Mouse (Mus musculus) CD4-positive, CD25-positive, alpha-beta regulatory T cell, adult 4 months (primary cell): ENCODE results near the gene Rps6ka5. TPM values are rescaled to one million over a fixed set of nuclear protein-coding genes. Genes with fewer than 3 reads are reported as not detected.

Experiments
- polyA plus RNA-seq, 2 experiments: library from polyadenylated mRNA; unstranded; fragments of 100-300 nt; shearing (Covaris generic); gene quantifications; one replicate each; pipeline ENCODE4 v1.2.1; 2017

Gene Rps6ka5
- polyA plus RNA-seq, 2 experiments from 2014 or later, result 3.2 to 6.2 TPM

Other genes starting within 250 kb of the Rps6ka5 start
- gene Ttc7b, start 206.2 kb downstream of the Rps6ka5 start, polyA plus RNA-seq, result 1 to 10 TPM; 3.4 to 5.1 TPM
- 10 to 100 TPM; 13.1 to 17.1 TPM for gene Dglucy, start 52.1 kb upstream of the Rps6ka5 start, polyA plus RNA-seq
- 100 to 1,000 TPM in 1 of 2 experiments, 10 to 100 TPM in 1; 51.7 to 101 TPM for gene Gpr68, start 181.2 kb upstream of the Rps6ka5 start, polyA plus RNA-seq